29 mouse cellular contexts compared by ENCODE assay signal in genomic region chr11:62916765-62917164, GRCm38 (mm10). TPM values are rescaled to one million over a fixed set of nuclear protein-coding genes. Genes with fewer than 3 reads are reported as not detected.
"Had no signal": no experiment of that assay in that cellular context is flagged by ENCODE, and none has a peak within 500 bp of the region (broad histone marks: within the 10 kb centered on the region; RNA-seq: fewer than 3 reads in every experiment).

No protein-coding gene starts in this region.

- H3K9ac ChIP-seq: limb, embryonic 12.5 days; limb, embryonic 15.5 days; midbrain, embryonic 13.5 days had no signal

- H3K4me2 ChIP-seq: limb, embryonic 12.5 days; limb, embryonic 15.5 days; midbrain, embryonic 13.5 days had no signal

- DNase-seq: kidney, adult 18-20 months; kidney, adult 9 months; kidney, postnatal 14 days; kidney, postnatal 4 days; left cerebral cortex, postnatal 4 days; lung, adult 2 months; lung, postnatal 36 days; thymus, adult 2 months; thymus, postnatal 14 days; thymus, postnatal 4 days had no signal

- H3K27ac ChIP-seq: limb, embryonic 12.5 days; limb, embryonic 15.5 days; midbrain, embryonic 10.5 days; midbrain, embryonic 13.5 days; stomach, postnatal 0 days had no signal

- ATAC-seq: inflammation-experienced regulatory T-cells, adult 6 months; intestine, embryonic 16.5 days; midbrain, embryonic 13.5 days had no signal

- H3K36me3 ChIP-seq: limb, embryonic 12.5 days; limb, embryonic 15.5 days; midbrain, embryonic 10.5 days; midbrain, embryonic 13.5 days had no signal

- H3K27me3 ChIP-seq: limb, embryonic 12.5 days; limb, embryonic 15.5 days; midbrain, embryonic 13.5 days had no signal

- H3K4me3 ChIP-seq: limb, embryonic 12.5 days; limb, embryonic 15.5 days; megakaryocyte, embryonic 14.5 days; midbrain, embryonic 10.5 days; midbrain, embryonic 13.5 days had no signal

- H3K9me3 ChIP-seq: limb, embryonic 12.5 days; limb, embryonic 15.5 days; midbrain, embryonic 10.5 days; midbrain, embryonic 13.5 days had no signal

RNA-seq across cellular contexts. Expression of gene Cdrt4, which starts 34.2 kb away (rescaled TPM):
- total RNA-seq: layer of hippocampus, adult 18-20 months; layer of hippocampus, postnatal 14 days; left cerebral cortex, adult 8-10 months; left cerebral cortex, postnatal 14 days; left cerebral cortex, postnatal 4 days; midbrain, postnatal 0 days had no signal
- polyA plus RNA-seq: inflammation-experienced regulatory T-cells, adult 6 months; intestine, embryonic 16.5 days; kidney, embryonic 16.5 days; limb, embryonic 12.5 days; midbrain, embryonic 10.5 days; midbrain, embryonic 13.5 days; midbrain, postnatal 0 days; neural tube, embryonic 11.5 days; neural tube, embryonic 14.5 days; small intestine, adult 2 months; spleen, adult 2 months; stomach, embryonic 14.5 days; stomach, postnatal 0 days; thymus, adult 2 months had no signal
